Mouse (Mus musculus): Measurements from ENCODE around the gene Polr2a. TPM values are rescaled to one million over a fixed set of nuclear protein-coding genes. Genes with fewer than 3 reads are reported as not detected.
A peak's percentile ranks its signal among the peaks of the same experiment; 100 is the strongest.
"Not testable (repeated sequence)": the region's sequence is repeated elsewhere in the genome, so short reads cannot be mapped to it uniquely, and the experiment has no call there.

Gene Polr2a
- polyA plus RNA-seq, 1 experiment = 84.2 TPM

- Histone ChIP-seq H3K36me3 (ENCODE audit: control insufficient read depth, insufficient read depth) (peaks cover 45% of the 10 kb centered on the region), H3K4me3 (ENCODE audit: insufficient read depth, poor library complexity, severe bottlenecking) (no peak overlapping the region), H3K79me3 (ENCODE audit: low read depth) (peaks cover 84% of the 10 kb centered on the region), H3K79me2 (ENCODE audit: control insufficient read depth, insufficient read depth) (peaks cover 85% of the 10 kb centered on the region), H3ac (ENCODE audit: control insufficient read depth, insufficient read length, low read depth) (no peak overlapping the region), H3K27me3 (ENCODE audit: control insufficient read depth, insufficient read depth, insufficient read length) (no peaks in the 10 kb centered on the region)
- TF ChIP-seq CTCF (IDR thresholded peaks at IDR 0.05; ENCODE audit: control insufficient read depth, insufficient read depth, insufficient read length) (peak; percentile 25), USF1 (IDR thresholded peaks at IDR 0.05; ENCODE audit: low read depth) (no peak), MAX (IDR thresholded peaks at IDR 0.05) (peak; percentile 29), MYOG (IDR thresholded peaks at IDR 0.05; ENCODE audit: control insufficient read depth, extremely low read depth, insufficient read length) (no peak)
These were observed 3.7 kb downstream of the Polr2a start for GRCm38 (mm10) chr11:69754701-69755100.

DNA sequence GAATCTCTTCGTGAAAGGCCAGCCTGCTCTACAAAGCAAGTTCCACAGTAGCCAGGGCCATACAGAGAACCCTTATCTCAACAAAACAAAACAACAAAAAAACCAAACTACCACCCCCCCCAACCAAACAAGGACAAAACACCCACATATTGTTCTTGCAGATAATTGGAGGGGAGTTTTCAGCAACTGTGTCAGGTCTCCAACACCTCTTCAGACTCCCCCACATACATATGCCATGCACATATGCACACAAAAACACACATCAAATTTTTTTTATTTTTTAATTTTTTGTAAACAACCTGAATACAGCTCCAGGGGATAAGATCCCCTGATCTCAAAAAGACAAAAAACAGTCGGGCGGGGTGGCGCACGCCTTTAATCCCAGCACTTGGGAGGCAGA is 4.2 kb downstream of the Polr2a start:
- Histone ChIP-seq H3K27me3 (ENCODE audit: control insufficient read depth, insufficient read depth, insufficient read length) (no peaks in the 10 kb centered on the region), H3K4me3 (ENCODE audit: insufficient read depth, poor library complexity, severe bottlenecking) (no peak overlapping the region), H3K79me3 (ENCODE audit: low read depth) (peaks cover 89% of the 10 kb centered on the region), H3K79me2 (ENCODE audit: control insufficient read depth, insufficient read depth) (peaks cover 90% of the 10 kb centered on the region), H3ac (ENCODE audit: control insufficient read depth, insufficient read length, low read depth) (no peak overlapping the region), H3K36me3 (ENCODE audit: control insufficient read depth, insufficient read depth) (peaks cover 46% of the 10 kb centered on the region)
- TF ChIP-seq MYOG (IDR thresholded peaks at IDR 0.05; ENCODE audit: control insufficient read depth, extremely low read depth, insufficient read length) (no peak), CEBPB (IDR thresholded peaks at IDR 0.05; ENCODE audit: low read depth) (no peak), USF1 (IDR thresholded peaks at IDR 0.05; ENCODE audit: low read depth) (no peak), FOSL1 (IDR thresholded peaks at IDR 0.05; ENCODE audit: insufficient read depth, low read length, poor library complexity, severe bottlenecking) (no peak)

- peaks cover 97% of the 10 kb centered on the region for H3K79me3 ChIP-seq (ENCODE audit: low read depth)
- no peak for TF ChIP-seq MYOG (IDR thresholded peaks at IDR 0.05; ENCODE audit: control insufficient read depth, extremely low read depth, insufficient read length)
- TF ChIP-seq USF1 (IDR thresholded peaks at IDR 0.05; ENCODE audit: low read depth) = no peak
- TF ChIP-seq MAX (IDR thresholded peaks at IDR 0.05) = no peak
- no peak overlapping the region for H3K4me3 ChIP-seq (ENCODE audit: insufficient read depth, poor library complexity, severe bottlenecking)
- H3ac ChIP-seq (ENCODE audit: control insufficient read depth, insufficient read length, low read depth) = no peak overlapping the region
- peaks cover 61% of the 10 kb centered on the region for H3K36me3 ChIP-seq (ENCODE audit: control insufficient read depth, insufficient read depth)
- H3K27me3 ChIP-seq (ENCODE audit: control insufficient read depth, insufficient read depth, insufficient read length) = no peaks in the 10 kb centered on the region
- peaks cover 100% of the 10 kb centered on the region for H3K79me2 ChIP-seq (ENCODE audit: control insufficient read depth, insufficient read depth)
These were observed 5.8 kb downstream of the Polr2a start for GRCm38 (mm10) chr11:69752686-69753085.

DNA sequence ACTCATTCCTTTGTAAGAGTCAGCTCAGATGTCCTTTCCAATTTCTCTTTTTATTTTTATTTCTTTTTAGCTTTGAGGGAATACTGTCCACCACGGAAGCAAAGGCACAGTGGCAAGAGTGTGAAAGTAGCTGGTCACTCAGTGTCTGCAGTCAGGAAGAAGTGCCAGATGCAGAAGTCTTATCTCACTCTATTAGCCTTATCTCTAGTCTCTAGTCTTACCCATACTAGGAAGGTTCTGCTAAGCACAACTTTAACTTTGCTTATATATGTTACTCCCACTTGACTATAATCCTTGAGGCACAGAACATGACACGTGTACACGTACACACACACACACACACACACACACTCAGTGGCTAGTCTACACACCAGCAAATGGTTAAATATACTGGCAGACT is 6.8 kb downstream of the Polr2a start:
- Histone ChIP-seq H3K4me3 (ENCODE audit: insufficient read depth, poor library complexity, severe bottlenecking) (no peak overlapping the region), H3K79me2 (ENCODE audit: control insufficient read depth, insufficient read depth) (peaks cover 100% of the 10 kb centered on the region), H3K79me3 (ENCODE audit: low read depth) (peaks cover 91% of the 10 kb centered on the region), H3ac (ENCODE audit: control insufficient read depth, insufficient read length, low read depth) (no peak overlapping the region), H3K36me3 (ENCODE audit: control insufficient read depth, insufficient read depth) (peaks cover 60% of the 10 kb centered on the region), H3K27me3 (ENCODE audit: control insufficient read depth, insufficient read depth, insufficient read length) (no peaks in the 10 kb centered on the region)
- TF ChIP-seq MYOG (IDR thresholded peaks at IDR 0.05; ENCODE audit: control insufficient read depth, extremely low read depth, insufficient read length) = no peak
- no peak for TF ChIP-seq CTCF (IDR thresholded peaks at IDR 0.05; ENCODE audit: control insufficient read depth, insufficient read depth, insufficient read length)
- no peak for TF ChIP-seq USF1 (IDR thresholded peaks at IDR 0.05; ENCODE audit: low read depth)
- no peak for TF ChIP-seq CEBPB (IDR thresholded peaks at IDR 0.05; ENCODE audit: low read depth)
- TF ChIP-seq MYOD1 (IDR thresholded peaks at IDR 0.05; ENCODE audit: control insufficient read depth, insufficient read length, low read depth) = no peak
- TF ChIP-seq FOSL1 (IDR thresholded peaks at IDR 0.05; ENCODE audit: insufficient read depth, low read length, poor library complexity, severe bottlenecking) = no peak
- no peak for TF ChIP-seq MAX (IDR thresholded peaks at IDR 0.05)

GRCm38 (mm10) chr11:69731408-69731807 is 27.0 kb downstream of the Polr2a start:
- H3ac ChIP-seq (ENCODE audit: control insufficient read depth, insufficient read length, low read depth); H3K4me3 ChIP-seq (ENCODE audit: insufficient read depth, poor library complexity, severe bottlenecking); H3K79me2 ChIP-seq (ENCODE audit: control insufficient read depth, insufficient read depth); H3K27me3 ChIP-seq (ENCODE audit: control insufficient read depth, insufficient read depth, insufficient read length); H3K79me3 ChIP-seq (ENCODE audit: low read depth): not testable (repeated sequence)
- peaks cover 37% of the 10 kb centered on the region for H3K36me3 ChIP-seq (ENCODE audit: control insufficient read depth, insufficient read depth)

DNA sequence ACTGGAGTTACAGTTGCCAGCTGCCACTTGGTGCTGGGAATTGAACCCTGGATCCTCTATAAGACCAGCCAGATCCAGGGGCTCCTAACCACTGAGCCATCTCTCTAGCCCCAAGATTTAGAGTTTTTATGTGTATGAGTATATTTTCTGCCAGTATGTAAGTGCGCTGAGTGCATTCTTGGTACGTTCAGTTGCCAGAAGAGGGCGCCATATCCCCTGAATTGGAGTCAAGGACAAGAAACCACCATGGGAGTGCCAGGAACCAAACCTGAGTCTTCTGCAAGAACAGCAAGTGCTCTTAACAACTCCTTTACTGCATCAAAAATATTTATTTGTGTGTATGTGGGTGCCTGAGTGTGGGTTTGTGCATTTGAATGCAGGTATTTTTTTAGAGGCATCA is 29.4 kb downstream of the Polr2a start:
- no peaks in the 10 kb centered on the region for H3K79me3 ChIP-seq (ENCODE audit: low read depth)
- H3K79me2 ChIP-seq (ENCODE audit: control insufficient read depth, insufficient read depth) = no peaks in the 10 kb centered on the region
- no peaks in the 10 kb centered on the region for H3K27me3 ChIP-seq (ENCODE audit: control insufficient read depth, insufficient read depth, insufficient read length)
- no peak overlapping the region for H3ac ChIP-seq (ENCODE audit: control insufficient read depth, insufficient read length, low read depth)
- no peak overlapping the region for H3K4me3 ChIP-seq (ENCODE audit: insufficient read depth, poor library complexity, severe bottlenecking)
- TF ChIP-seq FOSL1 (IDR thresholded peaks at IDR 0.05; ENCODE audit: insufficient read depth, low read length, poor library complexity, severe bottlenecking) = no peak
- TF ChIP-seq CEBPB (IDR thresholded peaks at IDR 0.05; ENCODE audit: low read depth) = no peak
- no peak for TF ChIP-seq CTCF (IDR thresholded peaks at IDR 0.05; ENCODE audit: control insufficient read depth, insufficient read depth, insufficient read length)
- no peak for TF ChIP-seq MYOG (IDR thresholded peaks at IDR 0.05; ENCODE audit: control insufficient read depth, extremely low read depth, insufficient read length)
- H3K36me3 ChIP-seq (ENCODE audit: control insufficient read depth, insufficient read depth) = peaks cover 13% of the 10 kb centered on the region

DNA sequence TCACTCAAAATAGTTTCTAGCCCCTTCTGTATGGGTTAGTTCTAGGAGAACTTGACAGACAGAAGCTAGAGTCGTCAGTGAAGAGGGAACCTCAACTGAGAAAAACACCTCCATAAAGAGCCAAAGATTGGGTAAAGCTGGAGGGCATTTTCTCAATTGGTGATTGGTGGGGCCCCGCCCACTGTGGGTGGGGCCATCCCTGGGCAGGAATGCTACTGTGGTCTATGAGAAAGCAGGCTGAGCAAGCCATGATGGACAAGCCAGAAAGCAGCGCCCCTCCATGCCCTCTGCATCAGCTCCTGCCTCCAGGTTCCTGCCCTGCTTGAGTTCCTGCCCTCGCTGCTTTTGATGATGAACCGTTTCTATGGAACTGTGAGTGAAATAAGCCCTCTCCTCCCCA is 32.5 kb downstream of the Polr2a start:
- H3ac ChIP-seq (ENCODE audit: control insufficient read depth, insufficient read length, low read depth) = no peak overlapping the region
- no peaks in the 10 kb centered on the region for H3K36me3 ChIP-seq (ENCODE audit: control insufficient read depth, insufficient read depth)
- no peaks in the 10 kb centered on the region for H3K27me3 ChIP-seq (ENCODE audit: control insufficient read depth, insufficient read depth, insufficient read length)
- H3K79me2 ChIP-seq (ENCODE audit: control insufficient read depth, insufficient read depth) = no peaks in the 10 kb centered on the region
- no peak for TF ChIP-seq CTCF (IDR thresholded peaks at IDR 0.05; ENCODE audit: control insufficient read depth, insufficient read depth, insufficient read length)
- TF ChIP-seq MYOG (IDR thresholded peaks at IDR 0.05; ENCODE audit: control insufficient read depth, extremely low read depth, insufficient read length) = no peak
- no peak for TF ChIP-seq USF1 (IDR thresholded peaks at IDR 0.05; ENCODE audit: low read depth)
- TF ChIP-seq FOSL1 (IDR thresholded peaks at IDR 0.05; ENCODE audit: insufficient read depth, low read length, poor library complexity, severe bottlenecking) = no peak
- no peak for TF ChIP-seq CEBPB (IDR thresholded peaks at IDR 0.05; ENCODE audit: low read depth)
- TF ChIP-seq MAX (IDR thresholded peaks at IDR 0.05) = no peak
- TF ChIP-seq MYOD1 (IDR thresholded peaks at IDR 0.05; ENCODE audit: control insufficient read depth, insufficient read length, low read depth) = no peak
- H3K79me3 ChIP-seq (ENCODE audit: low read depth) = no peaks in the 10 kb centered on the region
- H3K4me3 ChIP-seq (ENCODE audit: insufficient read depth, poor library complexity, severe bottlenecking) = no peak overlapping the region
